Mouse (Mus musculus) liver, embryonic 13.5 days (tissue): ENCODE results near the gene Jup. TPM values are rescaled to one million over a fixed set of nuclear protein-coding genes. Genes with fewer than 3 reads are reported as not detected.

ENCODE experiments used
- ATAC-seq: fragments of 200-750 bp; cut with Nextera tagmentation; 2 replicates; pipeline ENCODE4 v1.8.0; 2017; ENCODE audit warnings: low read depth, mild to moderate bottlenecking, moderate number of reproducible peaks, moderate library complexity
- DNase-seq: peaks from one replicate; pipeline ENCODE4 v3.0.0; 2022
- H3K27ac ChIP-seq: fragments of 300-500 bp; sonication (generic); 2 replicates; pipeline ENCODE4 v1.5.1; 2015; ENCODE audit warnings: moderate library complexity, mild to moderate bottlenecking, inconsistent platforms
- H3K27me3 ChIP-seq: fragments of 300-500 bp; sonication (generic); 2 replicates; pipeline ENCODE4 v1.6.1; 2015; ENCODE audit warnings: mild to moderate bottlenecking, inconsistent platforms
- H3K36me3 ChIP-seq: fragments of 300-500 bp; sonication (generic); 2 replicates; pipeline ENCODE4 v1.6.1; 2015; ENCODE audit warnings: mild to moderate bottlenecking, inconsistent platforms
- H3K4me1 ChIP-seq: fragments of 300-500 bp; sonication (generic); replicated peaks from 2 replicates; pipeline ENCODE4 v1.6.1; 2015; ENCODE audit warnings: inconsistent platforms
- H3K4me2 ChIP-seq: fragments of 300-500 bp; sonication (generic); 2 replicates; pipeline ENCODE4 v1.6.1; 2015; ENCODE audit warnings: inconsistent platforms, mild to moderate bottlenecking, moderate library complexity
- H3K4me3 ChIP-seq: fragments of 300-500 bp; sonication (generic); replicated peaks from 2 replicates; pipeline ENCODE4 v1.5.1; 2015; ENCODE audit warnings: mild to moderate bottlenecking, inconsistent platforms
- H3K9ac ChIP-seq: fragments of 300-500 bp; sonication (generic); 2 replicates; pipeline ENCODE4 v1.6.1; 2015; ENCODE audit warnings: mild to moderate bottlenecking, inconsistent platforms
- H3K9me3 ChIP-seq: fragments of 300-500 bp; sonication (generic); replicated peaks from 2 replicates; pipeline ENCODE4 v1.6.1; 2016; ENCODE audit warnings: inconsistent platforms
- WGBS: fragments of 180-500 bp; shearing (Covaris S2); methylation state at CpG from one replicate; pipeline ENCODE4 v1.1.7; 2015; ENCODE audit not compliant: insufficient replicate concordance; 5-methylcytosine and 5-hydroxymethylcytosine counted together
- polyA plus RNA-seq: library from polyadenylated mRNA; unstranded; fragments of >200 nt; fragmentation: Nextera tagmentation; extraction: Ambion mirVana; gene quantifications from 2 replicates; pipeline ENCODE4 v1.2.1, GENCODE M21; 2015

Gene Jup
- polyA plus RNA-seq, 1 experiment from 2014 or later = 13.2 TPM

DNA sequence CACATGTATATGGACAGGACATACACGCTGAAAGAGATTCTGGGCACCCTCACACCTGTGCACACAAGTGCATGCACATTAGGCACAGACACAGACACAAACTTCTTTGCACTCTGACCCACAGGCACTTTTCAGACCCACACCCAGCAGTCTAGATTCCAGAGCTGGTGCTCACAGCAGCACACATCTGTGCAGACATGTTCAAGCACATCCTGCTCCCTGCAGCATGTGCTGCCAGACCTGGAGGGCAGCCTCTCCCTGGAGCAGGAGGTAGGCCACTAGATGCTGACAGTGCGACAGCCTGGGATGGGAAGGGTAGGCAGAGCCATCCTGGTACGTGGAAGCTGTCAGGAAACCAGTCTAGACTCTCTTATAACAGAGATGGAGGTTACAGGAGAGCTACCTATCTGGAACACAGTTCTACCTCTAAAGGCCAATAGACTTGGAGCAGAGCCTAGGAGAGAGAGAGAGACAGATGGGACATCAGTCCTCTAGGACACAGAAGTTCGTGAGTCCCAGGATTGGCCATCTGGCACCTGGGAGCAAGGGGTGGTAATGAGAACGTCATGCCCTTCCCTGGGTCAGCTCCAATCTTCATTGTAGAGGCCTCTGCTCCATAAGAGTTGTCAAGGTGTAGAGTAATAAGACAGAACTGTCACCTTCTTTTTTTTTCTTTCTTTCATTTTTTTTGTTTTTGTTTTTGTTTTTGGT is 9.6 kb upstream of the Jup start:
- H3K27me3 ChIP-seq = no peaks in the 10 kb centered on the region
- DNase-seq (no peak), ATAC-seq (no peak)
- H3K9me3 ChIP-seq = no peaks in the 10 kb centered on the region
- no peak overlapping the region for H3K4me3 ChIP-seq
- 66% methylated on average over 5 of the region's 5 CpGs for WGBS
- H3K4me1 ChIP-seq = peaks cover 18% of the 10 kb centered on the region
- H3K27ac ChIP-seq = no peak overlapping the region
- H3K9ac ChIP-seq = no peak overlapping the region
- H3K4me2 ChIP-seq = no peak overlapping the region
- no peaks in the 10 kb centered on the region for H3K36me3 ChIP-seq

DNA sequence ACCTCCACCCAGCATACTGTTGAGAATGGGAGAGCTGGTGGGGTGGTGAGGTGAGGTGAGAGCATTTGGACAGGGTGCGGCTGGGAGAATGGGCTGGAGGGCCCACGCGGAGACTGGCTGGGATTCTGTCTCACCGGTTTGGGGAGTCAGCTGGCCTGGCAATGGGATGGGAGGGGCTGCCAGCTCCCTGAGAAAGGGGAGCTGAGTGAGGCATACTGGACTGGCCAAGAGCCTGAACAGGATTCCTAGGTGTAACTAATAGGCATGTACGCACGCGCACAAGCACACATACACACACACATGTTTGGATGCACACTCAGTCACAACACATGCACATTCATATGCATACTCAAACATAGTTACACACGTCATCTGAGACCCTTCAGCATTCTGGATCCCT is 8.7 kb upstream of the Jup start:
- DNase-seq (no peak), ATAC-seq (no peak)
- Histone ChIP-seq H3K36me3 (no peaks in the 10 kb centered on the region), H3K4me2 (no peak overlapping the region), H3K4me1 (peaks cover 27% of the 10 kb centered on the region), H3K27me3 (no peaks in the 10 kb centered on the region), H3K4me3 (no peak overlapping the region), H3K27ac (no peak overlapping the region), H3K9me3 (no peaks in the 10 kb centered on the region), H3K9ac (no peak overlapping the region)
- WGBS = 77% methylated on average over 8 of the region's 8 CpGs

DNA sequence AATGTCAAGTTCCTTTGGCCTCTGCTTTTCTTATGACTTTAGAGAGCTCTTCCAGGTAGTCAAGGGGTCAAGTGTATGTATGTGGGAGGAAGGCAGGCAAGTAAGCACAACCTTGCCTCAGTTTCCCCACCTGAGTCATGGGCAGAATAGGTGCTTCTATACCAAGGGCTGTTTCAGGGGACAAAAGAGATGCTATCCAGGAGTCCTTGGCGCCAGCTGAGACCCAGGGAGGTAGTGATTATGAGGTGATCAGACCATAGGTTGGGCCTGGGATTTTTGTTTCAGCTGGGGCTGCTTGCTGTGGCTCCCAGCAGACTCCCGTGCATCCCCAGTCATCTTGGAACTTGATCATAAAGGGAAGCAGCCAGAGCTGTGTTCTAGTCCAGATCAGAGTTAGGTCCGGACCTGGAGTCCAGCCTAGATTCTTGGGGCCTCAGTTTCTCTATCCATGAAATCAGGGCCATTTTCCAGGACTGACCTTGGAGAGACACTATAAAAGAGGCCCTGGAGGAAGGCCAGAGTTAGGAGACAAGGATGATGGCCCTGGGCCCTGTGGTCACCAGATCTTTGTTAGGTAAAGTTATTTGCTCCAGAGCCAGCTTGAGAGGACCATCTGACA is 7.0 kb upstream of the Jup start:
- ATAC-seq (no peak), DNase-seq (no peak)
- H3K4me2 ChIP-seq = no peak overlapping the region
- no peaks in the 10 kb centered on the region for H3K36me3 ChIP-seq
- no peak overlapping the region for H3K9ac ChIP-seq
- H3K4me1 ChIP-seq = peaks cover 37% of the 10 kb centered on the region
- 60% methylated on average over 3 of the region's 3 CpGs for WGBS
- H3K27ac ChIP-seq = no peak overlapping the region
- no peak overlapping the region for H3K4me3 ChIP-seq
- H3K27me3 ChIP-seq = no peaks in the 10 kb centered on the region
- no peaks in the 10 kb centered on the region for H3K9me3 ChIP-seq

DNA sequence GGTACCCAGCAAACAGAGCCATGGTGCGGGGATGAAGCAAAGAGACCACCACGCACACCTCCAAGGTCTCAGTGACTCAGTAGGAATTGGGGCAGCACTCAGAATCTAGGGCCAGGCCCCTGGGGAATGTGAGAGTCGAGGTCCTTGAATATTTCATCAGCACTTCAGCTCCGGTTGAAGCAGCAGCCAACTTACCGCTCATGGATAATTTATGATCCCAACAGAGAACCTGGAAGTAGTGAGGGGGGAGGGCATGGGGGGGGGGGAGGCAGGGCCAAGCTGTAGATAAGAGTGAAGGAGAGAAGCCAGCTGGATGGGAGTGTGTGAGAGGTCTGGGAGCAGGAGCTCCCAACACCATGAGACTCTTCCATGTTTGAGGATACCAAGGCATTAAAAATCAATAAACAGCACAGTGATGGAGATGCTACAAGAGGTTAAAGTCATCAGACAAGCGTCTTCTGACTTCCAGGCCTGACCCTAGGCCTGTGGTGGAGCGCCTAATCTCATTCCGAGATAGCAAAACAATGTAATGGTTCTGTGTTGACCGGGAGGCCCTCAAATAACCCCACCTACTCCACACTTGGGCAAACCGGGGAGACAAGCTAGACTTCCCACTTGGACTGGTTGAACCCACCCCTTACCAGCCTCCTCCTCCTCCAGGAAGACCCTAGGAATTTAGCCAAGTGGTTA is 6.0 kb upstream of the Jup start:
- peaks cover 41% of the 10 kb centered on the region for H3K4me1 ChIP-seq
- no peak for ATAC-seq

DNA sequence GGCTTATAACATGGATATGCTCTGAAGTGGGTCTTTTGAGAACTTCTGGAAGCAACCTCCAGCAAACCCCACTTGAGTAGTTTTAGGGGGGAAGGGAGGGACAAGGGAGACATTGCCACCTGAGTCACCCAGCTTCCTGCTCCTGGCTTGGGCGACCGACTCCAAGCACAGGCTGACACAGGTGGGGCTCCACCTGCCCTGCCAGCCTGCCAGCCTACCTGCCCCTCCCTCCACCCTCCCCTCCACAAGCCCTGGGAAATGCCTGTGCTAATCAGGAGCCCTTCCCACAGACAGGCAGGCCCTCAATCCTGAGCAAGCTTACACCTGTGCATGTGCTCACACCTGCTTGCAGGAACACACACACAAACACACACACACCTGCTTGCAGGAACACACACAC is 5.1 kb upstream of the Jup start:
- WGBS = 62% methylated on average over 2 of the region's 2 CpGs
- Histone ChIP-seq H3K4me2 (peak overlapping the region; percentile 21; the same call in 1 of the 2 replicates), H3K27ac (no peak overlapping the region), H3K4me1 (peaks cover 42% of the 10 kb centered on the region), H3K27me3 (no peaks in the 10 kb centered on the region), H3K9ac (no peak overlapping the region), H3K36me3 (no peaks in the 10 kb centered on the region), H3K4me3 (no peak overlapping the region), H3K9me3 (no peaks in the 10 kb centered on the region)
- ATAC-seq (no peak), DNase-seq (no peak)

More for the DNA sequence above, 6.0 kb upstream of the Jup start:
- Histone ChIP-seq H3K4me3 (no peak overlapping the region), H3K4me2 (no peak overlapping the region), H3K27ac (no peak overlapping the region), H3K27me3 (no peaks in the 10 kb centered on the region), H3K9me3 (no peaks in the 10 kb centered on the region), H3K36me3 (no peaks in the 10 kb centered on the region), H3K9ac (no peak overlapping the region)
- no peak for DNase-seq
- WGBS = 57% methylated on average over 10 of the region's 10 CpGs

DNA sequence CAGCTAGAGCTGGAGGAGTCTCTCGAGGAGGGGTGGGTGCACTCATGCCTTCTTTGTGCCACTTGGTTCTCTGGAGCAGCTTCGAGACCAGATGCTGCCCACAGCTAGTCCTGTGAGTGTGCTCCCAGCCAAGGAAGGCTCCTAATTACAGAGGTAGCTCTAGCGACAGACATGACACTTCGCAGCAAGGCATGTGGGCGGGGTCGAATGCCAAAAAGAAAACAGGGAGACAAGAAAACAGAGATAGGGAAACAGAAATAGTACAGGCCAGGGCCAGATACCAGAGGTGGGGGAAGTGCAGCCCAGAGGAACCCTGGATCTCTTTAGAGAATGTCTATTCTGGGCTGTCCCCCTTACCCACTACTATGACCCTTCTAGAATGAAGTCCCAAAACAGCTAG is 4.7 kb upstream of the Jup start:
- Histone ChIP-seq H3K27me3 (peaks cover 3% of the 10 kb centered on the region; the same call in 1 of the 2 replicates), H3K9ac (no peak overlapping the region), H3K27ac (no peak overlapping the region), H3K4me3 (no peak overlapping the region), H3K9me3 (no peaks in the 10 kb centered on the region), H3K36me3 (no peaks in the 10 kb centered on the region), H3K4me2 (peak overlapping the region; percentile 21), H3K4me1 (peaks cover 47% of the 10 kb centered on the region)
- DNase-seq (peak; percentile 45), ATAC-seq (no peak)
- WGBS = 11% methylated on average over 6 of the region's 6 CpGs

DNA sequence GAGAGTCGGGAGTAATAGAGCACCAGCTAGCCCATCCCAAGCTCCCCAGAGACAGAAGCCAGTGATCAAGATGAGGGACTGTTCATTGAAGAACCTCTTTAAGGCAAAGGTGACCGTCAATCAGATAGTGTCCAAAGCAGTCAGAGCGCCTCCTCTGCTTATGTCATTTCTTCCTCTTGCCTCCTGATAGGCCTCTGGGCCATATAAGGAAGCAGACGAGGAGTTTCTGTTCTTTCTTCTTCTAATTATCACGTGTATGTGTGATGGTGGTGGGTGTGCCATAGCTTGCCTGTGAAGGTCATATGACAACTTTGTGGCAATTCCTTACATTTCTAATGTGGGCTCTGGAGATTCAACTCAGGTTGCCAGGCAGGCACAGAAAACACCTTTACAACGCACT is 3.3 kb upstream of the Jup start:
- Histone ChIP-seq H3K4me1 (peaks cover 60% of the 10 kb centered on the region), H3K36me3 (no peaks in the 10 kb centered on the region), H3K4me3 (no peak overlapping the region), H3K27ac (no peak overlapping the region), H3K9me3 (no peaks in the 10 kb centered on the region), H3K9ac (no peak overlapping the region), H3K27me3 (peaks cover 17% of the 10 kb centered on the region), H3K4me2 (no peak overlapping the region)
- DNase-seq = no peak
- ATAC-seq = no peak
- 36% methylated on average over 6 of the region's 6 CpGs for WGBS

DNA sequence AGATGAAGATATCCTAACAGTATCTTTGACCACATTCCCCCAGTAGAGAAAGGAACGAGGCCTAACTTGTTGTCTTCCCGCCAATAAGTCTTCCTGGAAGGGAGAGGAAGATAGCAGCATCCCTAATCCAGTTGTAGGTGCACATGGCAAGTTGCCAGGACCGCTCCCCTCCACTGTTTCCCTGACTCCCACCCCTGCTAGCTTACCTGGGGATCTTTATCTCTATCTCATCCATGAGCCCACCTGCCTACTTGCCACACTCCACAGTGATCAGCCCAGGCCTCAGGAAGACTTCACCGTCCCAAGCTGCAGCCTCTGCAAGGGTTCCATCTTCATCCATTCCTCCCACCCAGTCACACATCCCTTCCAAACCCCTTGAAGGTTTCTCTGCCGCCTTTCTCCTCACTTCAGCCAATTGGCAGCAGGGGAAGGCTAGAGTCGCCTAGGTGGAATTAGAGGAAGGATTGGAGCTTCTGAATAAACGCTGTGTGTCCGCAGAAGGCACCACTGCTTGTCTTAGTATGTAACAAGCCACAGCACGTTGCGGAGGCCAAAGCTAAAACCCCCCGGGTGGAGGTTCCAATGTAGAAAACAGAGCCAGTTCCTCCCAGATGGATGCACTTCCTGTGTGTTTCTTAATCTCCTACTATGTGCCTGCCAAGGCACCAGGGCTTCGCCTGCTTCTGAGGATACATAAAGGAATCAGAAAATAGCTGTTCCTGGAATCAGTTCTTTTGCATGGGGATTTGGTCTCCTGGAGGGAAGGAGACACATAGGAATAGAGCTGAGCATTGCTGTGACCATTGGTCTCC is 2.4 kb upstream of the Jup start:
- 66% methylated on average over 12 of the region's 12 CpGs for WGBS
- Histone ChIP-seq H3K4me1 (peaks cover 69% of the 10 kb centered on the region), H3K27ac (no peak overlapping the region)

DNA sequence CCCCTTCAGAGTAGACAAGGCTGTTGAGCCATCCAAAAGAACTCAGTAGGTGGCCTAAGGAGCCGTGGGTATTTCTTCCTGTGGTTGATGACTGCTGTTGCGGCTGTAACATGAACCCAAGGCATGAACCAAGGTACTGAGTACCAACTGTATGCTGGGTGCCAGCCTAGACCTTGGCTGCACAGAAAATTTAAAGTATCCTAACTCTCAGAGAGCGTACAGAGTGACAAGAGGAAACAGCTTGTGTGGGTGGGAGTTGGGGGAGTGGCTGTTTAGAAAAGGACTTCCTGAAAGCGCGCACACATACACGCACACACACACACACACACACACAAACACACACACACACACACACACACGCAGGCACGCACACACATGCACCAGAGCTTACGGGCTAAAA is 1.8 kb upstream of the Jup start:
- no peak overlapping the region for H3K4me2 ChIP-seq
- 36% methylated on average over 9 of the region's 9 CpGs for WGBS
- H3K4me3 ChIP-seq = no peak overlapping the region
- DNase-seq (no peak), ATAC-seq (no peak)
- no peaks in the 10 kb centered on the region for H3K9me3 ChIP-seq
- H3K27me3 ChIP-seq = peaks cover 32% of the 10 kb centered on the region
- H3K9ac ChIP-seq = no peak overlapping the region
- no peaks in the 10 kb centered on the region for H3K36me3 ChIP-seq
- no peak overlapping the region for H3K27ac ChIP-seq
- H3K4me1 ChIP-seq = peaks cover 75% of the 10 kb centered on the region

More for the DNA sequence above, 2.4 kb upstream of the Jup start:
- DNase-seq = no peak
- Histone ChIP-seq H3K9me3 (no peaks in the 10 kb centered on the region), H3K4me2 (no peak overlapping the region), H3K36me3 (no peaks in the 10 kb centered on the region), H3K9ac (no peak overlapping the region), H3K4me3 (no peak overlapping the region), H3K27me3 (peaks cover 26% of the 10 kb centered on the region)
- ATAC-seq = no peak

DNA sequence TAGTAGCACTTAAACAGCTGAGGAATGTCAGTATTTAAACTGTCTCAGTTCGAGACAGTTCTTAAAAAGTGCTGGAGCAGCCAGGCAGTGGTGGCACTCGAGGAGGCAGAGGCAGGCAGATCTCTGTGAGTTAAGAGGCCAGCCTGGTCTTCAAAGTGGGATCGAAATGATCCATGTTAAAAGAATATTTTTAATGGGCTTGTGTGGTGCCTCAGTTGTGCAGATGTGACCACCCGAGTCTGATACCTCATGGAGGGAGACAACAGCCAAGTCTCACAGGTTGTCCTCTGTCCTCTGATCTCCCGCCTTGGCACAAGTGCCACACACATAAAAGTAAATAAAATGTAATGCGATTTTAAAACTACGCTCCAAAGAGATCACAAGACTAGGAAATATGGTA is 954 bp upstream of the Jup start:
- H3K4me2 ChIP-seq = no peak overlapping the region; the same call in 1 of the 2 replicates
- H3K9me3 ChIP-seq = no peaks in the 10 kb centered on the region
- peaks cover 78% of the 10 kb centered on the region for H3K4me1 ChIP-seq
- WGBS = 77% methylated on average over 7 of the region's 7 CpGs
- DNase-seq (no peak), ATAC-seq (no peak)
- no peak overlapping the region for H3K4me3 ChIP-seq
- H3K27me3 ChIP-seq = peaks cover 39% of the 10 kb centered on the region
- H3K36me3 ChIP-seq = no peaks in the 10 kb centered on the region
- no peak overlapping the region for H3K9ac ChIP-seq
- H3K27ac ChIP-seq = no peak overlapping the region
